Mouse (Mus musculus) T-helper 17 cell (primary cell): ENCODE results near the gene Spire2.
"Not testable (repeated sequence)": the region's sequence is repeated elsewhere in the genome, so short reads cannot be mapped to it uniquely, and the experiment has no call there.

Experiments
- in situ Hi-C, 2 experiments: fragments of 300-600 bp; cut with MboI, MseI; formaldehyde crosslinking; loops; 1 replicate in 1 of 2; 2 replicates in 1 of 2; pipeline ENCODE4 v1.15.1; 2025; ENCODE audit warnings: high pct_unique_total_duplicates in 2 of 2

The Spire2 gene

DNA sequence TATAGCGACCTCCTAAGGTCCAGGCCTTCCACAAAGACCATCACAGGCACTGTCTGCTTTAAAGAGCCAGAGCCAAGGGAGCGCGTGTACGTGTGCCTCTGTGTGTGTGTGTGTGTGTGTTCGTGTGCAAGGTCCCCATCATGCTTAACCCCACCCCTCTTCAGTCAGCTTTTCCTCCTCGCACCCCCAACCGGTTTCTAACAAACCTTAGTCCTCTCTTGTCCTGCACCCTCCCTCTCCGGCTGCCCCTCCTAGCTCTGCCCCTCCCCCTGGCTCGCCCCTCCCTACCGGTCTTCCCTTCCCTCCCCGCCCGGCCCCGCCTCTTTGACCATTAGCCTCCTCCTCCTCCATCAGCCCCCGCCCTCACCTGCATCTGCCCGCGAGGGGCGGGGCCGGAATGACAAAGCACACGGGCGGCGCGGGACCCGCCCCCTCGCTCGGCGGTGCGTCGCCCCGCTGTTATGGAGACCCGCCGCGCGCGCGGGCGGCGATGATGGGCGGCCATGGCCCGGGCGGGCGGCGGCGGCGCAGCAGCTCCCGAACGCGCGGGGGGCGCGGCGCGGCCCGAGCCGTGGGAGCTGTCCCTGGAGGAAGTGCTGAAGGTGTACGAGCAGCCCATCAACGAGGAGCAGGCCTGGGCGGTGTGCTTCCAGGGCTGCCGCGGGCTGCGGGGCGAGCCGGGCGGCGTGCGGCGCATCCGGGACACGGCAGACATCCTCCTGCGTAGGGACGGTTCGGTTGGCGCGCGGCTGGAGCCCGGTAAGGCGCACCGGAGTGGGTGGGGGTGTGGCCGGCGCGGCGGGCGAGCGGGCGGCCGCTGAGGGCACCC lies at the start of gene Spire2:
TSS of gene Spire2 (plus strand) at position 452 of the 829 bp plus-strand sequence.
- in situ Hi-C loops: no loop called here

DNA sequence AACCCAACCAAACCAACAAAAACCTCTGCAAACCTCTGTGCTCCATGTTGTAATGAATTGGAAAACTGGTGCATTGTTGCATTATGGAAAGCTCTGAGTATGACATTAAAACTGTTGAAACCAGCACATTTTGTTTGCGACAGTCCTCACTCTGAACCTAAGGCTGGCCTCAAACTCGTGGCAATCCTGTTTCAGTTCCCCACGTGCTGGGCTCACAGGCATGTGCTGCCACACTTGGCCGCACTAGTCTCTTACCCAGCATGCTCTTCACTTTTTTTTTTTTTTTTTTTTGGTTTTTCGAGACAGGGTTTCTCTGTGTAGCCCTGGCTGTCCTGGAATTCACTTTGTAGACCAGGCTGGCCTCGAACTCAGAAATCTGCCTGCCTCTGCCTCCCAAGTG lies 49.5 kb upstream of the Spire2 start:
- in situ Hi-C loops: not testable (repeated sequence)

DNA sequence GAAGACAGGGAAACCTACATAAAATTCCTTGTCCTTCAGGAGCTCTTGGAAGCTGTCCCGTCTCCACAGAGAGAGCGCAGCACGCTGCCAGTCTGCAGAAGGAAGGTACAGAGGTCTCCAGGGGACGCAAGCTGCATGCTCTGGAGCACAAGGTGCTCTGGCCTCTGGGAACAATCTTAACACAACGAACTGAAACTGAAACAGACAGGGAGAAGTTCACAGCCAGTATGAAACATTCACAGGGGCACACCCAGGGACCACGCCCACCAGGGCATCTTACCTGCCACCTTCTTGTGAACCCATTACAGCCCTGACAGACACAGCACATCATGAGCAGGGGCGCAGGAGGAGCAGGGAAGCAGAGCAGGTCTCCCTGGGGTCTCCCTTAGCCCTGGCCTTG lies 48.5 kb upstream of the Spire2 start:
- in situ Hi-C loops: no loop called here

DNA sequence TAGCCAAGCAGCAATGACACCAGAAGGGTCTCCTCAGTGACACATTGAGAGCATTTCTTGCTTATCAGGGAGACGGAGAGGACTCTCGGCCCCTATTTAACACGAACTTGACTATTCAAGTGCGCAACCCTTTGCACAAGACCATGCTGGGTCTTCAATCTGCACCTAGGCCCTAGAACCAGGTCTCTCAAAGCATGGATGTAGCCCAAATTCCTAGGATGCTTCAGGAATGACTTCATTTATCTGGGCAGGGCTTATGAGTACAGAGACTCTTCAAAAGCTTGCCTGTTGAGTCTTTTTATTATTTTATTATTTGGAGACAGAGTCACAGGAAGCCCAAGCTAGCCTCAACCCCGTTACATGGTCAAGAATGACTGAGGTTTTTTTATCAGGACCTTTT lies 48.0 kb upstream of the Spire2 start:
- in situ Hi-C loops: no loop called here

DNA sequence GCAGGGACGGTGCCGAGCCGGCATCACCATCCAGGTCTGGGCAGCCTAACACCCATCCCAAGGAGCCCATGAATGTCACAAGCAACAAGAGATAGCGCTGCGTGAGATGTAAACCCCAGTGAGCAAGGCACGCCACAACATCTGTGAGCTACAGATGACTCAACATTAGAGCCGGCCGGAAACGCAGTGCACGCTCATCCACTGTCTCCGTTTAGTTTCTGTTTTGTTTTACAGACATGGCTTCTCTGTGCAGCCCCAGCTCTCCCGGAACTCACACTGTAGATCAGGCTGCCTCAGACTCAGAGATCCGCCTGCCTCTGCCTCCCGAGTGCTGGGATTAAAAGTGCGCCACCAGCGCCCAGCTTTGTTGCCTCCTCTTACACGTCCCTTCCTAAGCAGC lies 45.2 kb upstream of the Spire2 start:
- in situ Hi-C loops: no loop called here

DNA sequence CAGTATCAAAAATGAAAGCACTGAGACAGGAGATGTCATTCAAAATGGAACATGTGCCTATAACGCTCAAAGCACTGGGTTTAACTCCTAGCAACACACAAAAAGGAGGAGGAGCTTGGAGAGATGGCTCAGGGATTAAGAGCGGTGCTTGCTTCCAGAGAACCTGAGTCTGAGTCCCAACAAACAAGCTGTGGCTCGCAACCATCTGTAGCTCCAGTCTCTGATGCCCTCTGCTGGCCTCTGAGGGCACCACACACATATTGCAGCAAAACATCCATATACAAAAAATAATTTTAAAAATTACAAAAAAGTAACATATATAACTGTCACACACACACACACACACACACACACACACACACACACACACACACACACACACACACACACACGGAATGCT lies 42.3 kb upstream of the Spire2 start:
- in situ Hi-C loops: no loop called here

DNA sequence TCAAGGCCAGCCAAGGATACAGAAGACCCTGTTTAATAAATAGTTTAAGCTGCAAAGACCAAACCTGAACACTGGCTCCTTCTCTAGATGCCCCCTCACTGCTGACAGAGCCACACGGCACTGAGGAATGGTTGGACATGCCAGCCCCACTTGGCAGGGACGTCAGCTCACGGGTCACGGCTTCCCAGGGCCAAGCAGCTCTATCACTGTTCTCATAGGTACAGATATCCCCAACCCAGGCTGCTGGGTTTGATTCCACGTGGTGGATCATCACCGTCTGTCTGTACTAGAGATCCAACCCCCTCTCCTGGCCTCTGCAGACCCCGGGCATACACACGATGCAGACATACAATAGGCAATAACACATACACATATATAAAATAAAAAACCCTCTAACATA lies 41.8 kb upstream of the Spire2 start:
- in situ Hi-C loops: no loop called here

DNA sequence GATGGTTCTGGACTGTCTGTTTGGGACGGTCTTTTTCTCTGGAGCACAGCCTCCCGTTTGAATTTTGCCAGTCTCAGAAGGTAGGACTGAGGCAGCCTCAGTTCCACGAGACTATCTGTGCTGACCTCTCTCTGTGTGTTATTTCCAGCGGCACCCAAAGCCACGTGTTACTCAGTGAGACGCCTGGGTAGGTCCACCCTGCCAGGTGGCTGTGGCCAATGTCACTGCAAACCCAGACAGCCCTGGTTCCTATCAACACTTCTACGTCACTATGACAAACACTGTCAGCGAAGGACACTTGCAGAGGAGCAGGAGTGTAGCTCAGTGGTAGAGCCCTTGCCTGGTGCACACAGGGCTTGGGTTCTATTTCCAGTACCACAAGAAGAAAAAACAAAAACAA lies 40.8 kb upstream of the Spire2 start:
- in situ Hi-C loops: no loop called here

DNA sequence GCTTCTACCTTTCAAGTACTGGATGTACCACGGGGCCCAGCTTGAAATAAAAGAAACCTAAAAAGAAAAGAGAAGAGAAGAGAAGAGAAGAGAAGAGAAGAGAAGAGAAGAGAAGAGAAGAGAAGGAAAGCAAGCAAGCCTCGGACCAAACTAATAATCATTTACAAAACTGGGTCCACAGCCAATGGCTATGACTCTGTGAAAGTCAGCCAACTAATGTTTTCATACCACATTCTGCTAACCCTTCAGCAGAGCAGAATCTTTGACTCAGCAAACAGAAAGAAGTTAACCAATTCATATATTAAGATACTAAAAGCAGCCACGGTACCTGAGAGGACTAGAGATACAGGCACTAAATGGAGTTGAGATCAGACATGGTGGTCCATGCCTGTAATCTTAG lies 40.2 kb upstream of the Spire2 start:
- in situ Hi-C loops: no loop called here

DNA sequence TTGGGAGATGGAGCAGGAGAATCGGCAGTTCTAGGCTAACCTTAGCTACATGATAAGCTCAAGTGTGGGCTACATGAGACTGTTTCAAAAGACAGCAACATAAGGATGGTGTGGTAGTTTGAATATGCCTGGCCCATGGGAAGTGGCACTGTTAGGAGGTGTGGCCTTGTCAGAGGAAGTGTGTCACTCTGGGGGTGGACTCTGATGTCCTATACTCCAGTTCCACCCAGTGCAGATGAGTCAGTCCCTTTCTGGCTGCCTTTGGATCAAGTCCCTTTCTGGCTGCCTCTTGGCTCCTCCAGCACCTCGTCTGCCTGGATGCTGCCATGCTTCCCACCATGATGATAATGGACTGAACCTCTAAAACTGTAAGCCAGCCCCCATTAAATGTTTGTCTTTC lies 39.7 kb upstream of the Spire2 start:
- in situ Hi-C loops: no loop called here

DNA sequence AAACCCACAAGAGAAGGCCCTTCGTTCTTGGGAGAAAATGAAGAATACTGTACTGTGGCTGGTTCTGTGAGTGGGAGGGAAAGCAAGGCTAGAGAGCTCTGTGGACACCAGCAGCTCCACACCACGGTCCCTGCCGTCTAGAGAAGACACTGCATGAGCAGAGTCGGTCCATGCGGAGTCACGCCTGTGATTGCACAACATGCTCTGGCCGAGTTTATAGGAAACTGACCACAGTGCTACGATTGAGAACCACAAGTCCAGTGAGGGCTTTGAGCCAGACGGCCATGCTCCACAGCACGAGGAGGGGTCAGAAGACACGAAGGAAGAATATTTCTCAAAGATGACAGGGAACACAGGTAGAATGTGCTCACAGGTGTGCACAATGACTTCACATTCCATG lies 34.2 kb upstream of the Spire2 start:
- in situ Hi-C loops: no loop called here

DNA sequence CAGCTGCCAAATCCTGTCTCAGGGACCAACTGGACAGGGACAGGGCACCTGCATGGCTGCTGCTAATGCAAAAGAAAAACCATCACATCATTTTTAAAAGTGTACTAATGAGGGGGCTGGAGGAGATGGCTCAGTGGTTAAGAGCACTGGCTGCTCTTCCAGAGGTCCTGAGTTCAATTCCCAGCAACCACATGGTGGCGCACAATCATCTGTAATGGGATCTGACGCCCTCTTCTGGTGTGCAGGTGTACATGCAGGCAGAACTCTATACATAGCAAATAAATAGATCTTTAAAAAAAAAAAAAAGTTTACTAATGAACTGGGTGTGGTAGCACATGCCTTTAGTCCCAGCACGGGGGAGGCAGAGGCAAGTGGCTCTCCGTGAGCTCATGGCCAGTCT lies 23.8 kb upstream of the Spire2 start:
- in situ Hi-C loops: no loop called here

DNA sequence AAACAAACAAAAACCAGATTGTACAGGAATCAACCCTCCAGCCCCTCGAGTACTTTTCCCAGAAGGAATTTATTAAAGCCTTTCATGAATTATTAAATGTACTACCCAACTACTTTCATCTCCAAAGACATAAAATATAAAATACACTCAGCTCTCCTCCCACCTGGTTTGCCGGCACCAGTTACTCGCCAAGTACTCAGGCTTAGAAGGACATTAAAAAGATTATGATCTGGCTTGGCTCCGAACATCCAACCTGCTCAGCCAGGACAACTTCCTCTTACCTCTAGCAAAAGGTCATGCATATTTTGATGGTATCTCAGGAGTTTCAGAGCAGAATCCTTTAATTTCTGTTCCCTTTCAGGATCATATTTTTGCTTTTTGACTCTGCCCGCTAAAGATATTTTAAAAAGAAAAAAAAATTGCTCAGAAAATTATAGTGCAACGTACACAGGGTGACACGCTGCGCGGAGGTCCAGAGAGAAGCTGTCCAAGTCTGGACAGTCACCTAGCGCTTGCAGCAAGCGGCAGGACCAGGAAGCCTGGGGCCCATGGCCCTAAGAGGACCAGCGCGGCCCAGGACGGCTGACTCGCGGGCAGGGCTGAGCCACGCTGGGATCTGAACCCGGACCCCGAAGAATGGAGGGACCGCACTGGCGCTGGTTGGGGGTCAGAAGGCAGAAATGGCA lies 14.6 kb upstream of the Spire2 start:
- in situ Hi-C loops: loop anchor here in 1 of 2 experiments (5.0 kb wide), 1 partner anchor 86 kb away; no protein-coding TSS in a partner anchor

DNA sequence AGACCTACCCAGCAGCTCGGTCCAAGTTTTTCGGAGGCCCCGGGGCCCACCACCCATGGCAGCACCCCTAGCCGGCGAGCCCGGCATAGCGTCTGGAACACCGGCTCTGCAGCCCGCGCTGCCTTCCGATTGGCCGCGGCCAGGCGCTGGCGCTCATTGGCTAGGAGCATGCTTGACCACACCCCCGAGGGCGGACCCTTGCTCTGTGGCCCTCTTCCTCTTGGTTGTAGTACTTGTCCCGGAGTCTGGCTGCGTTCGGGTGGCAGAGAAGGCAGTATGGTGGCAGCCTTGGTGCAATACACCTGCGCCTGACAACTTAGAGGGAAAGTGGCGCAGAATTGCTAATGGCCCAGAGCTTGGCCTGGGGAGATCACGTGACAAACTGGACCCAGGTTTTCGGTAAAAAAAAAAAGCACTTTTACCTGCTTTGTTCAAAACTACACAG lies 14.0 kb upstream of the Spire2 start, which contains the start of gene Fanca:
TSS of gene Fanca (minus strand) at position 110 of the 445 bp plus-strand sequence.
- in situ Hi-C loops: loop anchor here in 1 of 2 experiments (5.0 kb wide), 1 partner anchor 86 kb away; no protein-coding TSS in a partner anchor

DNA sequence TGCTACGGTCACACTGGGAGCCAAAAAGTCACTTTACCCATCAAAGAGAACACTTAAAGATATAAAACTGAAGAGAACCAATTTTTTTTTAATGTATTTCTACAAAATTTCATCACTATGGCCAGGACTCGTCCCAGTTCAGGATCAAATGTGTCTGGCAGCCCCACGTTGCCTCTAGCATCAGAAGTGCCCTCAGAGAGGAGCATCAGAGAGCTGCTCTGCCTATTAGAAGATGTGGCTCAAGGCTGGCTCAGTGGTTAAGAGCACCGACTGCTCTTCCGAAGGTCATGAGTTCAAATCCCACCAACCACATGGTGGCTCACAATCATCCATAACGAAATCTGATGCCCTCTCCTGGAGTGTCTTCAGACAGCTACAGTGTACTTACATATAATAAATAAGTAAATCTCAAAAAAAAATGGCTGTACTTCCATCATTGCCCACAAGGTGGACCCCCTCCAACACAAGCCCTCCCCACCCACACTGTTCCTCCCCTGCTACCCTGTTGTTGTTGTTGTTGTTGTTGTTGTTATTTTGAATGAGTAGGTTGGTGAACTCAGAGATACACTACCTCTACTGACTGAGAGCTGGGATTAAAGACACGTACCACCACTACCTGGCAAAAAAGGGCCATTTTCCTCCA lies 12.9 kb upstream of the Spire2 start:
- in situ Hi-C loops: loop anchor here in 1 of 2 experiments (5.0 kb wide), 2 partner anchors 38 to 87 kb away; no protein-coding TSS in a partner anchor

DNA sequence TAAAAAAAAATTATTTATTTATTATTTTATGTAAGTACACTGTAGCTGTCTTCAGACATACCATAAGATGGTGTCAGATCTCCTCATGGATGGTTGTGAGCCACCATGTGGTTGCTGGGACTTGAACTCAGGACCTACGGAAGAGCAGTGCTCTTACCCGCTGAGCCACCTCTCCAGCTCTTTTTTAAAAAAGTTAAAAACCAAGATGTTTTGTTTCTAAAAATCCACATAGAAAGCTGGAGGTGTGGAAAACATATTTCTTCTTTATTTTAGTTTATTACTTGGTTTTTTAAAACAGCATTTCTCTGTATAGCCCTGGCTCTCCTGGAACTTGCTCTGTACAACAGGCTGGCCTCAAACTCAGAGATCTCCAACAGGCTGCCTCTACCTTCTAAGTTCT lies 4.0 kb upstream of the Spire2 start:
- in situ Hi-C loops: no loop called here

DNA sequence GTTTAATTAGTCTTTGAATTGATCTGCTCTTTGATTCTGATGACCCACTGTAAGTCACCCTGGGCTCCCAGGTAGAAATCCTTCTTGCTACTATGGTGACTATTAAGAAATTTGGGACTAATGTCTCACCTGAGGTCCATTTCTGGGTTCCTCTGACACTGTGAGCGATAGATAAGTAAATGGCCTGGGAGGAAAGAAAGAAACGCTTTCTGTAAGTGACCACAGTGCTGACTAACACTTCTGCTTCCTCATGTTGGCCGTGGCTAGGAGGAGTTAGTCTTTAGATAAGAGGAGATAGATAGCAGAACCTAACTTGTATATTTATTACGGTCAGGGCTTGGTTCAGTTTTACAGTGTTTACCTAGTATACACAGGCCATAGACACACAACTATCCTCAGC lies 3.2 kb upstream of the Spire2 start:
- in situ Hi-C loops: no loop called here

DNA sequence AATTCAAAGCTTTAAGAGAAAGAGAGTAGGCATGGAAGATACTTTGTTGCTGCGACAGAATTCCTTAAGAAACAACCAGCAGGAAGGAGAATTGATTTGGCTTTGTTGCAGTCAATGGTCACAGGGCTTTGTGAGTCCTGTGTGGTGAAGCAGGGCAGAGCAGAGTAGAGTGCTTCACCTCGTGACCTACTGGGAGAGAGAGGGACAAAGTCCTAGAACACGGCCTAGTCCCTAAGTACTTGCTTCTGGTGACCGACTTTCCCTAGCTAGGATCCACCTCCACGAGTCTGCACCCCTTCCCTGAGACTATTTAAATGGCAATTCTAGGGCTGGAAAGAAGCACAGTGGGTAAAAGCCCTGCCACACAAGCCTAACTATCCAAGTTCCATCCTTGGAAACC lies 2.6 kb upstream of the Spire2 start:
- in situ Hi-C loops: no loop called here

DNA sequence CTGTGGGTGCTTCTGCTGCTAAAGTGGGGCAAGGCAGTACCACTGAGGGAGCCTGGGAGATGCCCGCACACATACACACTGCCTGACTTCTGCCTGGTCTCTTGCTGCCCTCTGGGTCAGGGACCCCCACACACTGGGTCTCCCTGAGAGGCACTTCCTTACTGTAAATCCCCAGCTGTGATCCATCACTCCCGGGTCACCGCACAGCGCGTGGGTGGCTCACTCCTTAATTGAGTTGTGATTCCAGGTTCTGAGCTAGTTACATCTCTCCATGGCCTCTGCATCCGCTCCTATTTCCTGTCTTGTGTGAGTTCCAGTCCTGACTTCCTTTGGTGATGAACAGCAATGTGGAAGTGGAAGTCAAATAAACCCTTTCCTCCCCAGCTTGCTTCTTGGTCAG lies 1.8 kb upstream of the Spire2 start:
- in situ Hi-C loops: no loop called here

DNA sequence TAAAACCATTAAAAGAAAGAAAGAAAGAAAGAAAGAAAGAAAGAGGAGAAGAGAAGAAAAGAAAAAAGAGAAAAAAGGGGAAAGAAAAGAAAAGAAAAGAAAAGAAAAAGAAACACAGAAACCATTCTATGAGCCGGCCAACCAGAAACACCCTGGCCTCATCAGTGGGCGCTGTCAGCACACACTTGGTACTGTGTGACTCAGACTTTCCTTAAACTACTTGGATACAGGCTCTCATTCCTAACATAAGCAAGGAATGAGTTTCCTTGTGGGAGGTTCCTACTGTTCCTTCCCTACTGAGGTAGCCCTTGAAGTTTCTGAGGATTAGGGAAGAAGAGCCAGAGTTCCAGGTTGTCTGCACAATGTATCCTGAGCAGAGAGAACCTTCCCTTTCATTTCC lies 1.2 kb upstream of the Spire2 start:
- in situ Hi-C loops: no loop called here

DNA sequence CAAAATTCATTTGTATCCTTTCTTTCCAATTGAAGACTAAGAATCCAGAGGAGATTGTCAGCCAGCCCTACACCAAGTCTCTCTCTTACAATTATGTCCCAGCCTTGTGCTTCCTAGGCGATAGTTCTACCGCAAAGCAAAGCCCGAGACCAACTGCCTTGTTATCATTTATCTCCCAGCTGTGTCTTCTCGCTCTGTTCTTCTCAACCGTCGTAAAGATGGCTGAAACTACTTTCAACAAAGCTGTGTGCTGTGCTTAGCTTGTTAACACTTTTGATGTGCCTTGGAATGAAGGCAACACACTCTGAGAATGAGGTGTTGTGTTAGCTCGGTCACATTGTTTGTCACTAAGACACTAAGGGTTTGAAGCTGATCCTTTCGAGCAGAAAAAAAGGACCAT lies 703 bp upstream of the Spire2 start:
- in situ Hi-C loops: no loop called here

DNA sequence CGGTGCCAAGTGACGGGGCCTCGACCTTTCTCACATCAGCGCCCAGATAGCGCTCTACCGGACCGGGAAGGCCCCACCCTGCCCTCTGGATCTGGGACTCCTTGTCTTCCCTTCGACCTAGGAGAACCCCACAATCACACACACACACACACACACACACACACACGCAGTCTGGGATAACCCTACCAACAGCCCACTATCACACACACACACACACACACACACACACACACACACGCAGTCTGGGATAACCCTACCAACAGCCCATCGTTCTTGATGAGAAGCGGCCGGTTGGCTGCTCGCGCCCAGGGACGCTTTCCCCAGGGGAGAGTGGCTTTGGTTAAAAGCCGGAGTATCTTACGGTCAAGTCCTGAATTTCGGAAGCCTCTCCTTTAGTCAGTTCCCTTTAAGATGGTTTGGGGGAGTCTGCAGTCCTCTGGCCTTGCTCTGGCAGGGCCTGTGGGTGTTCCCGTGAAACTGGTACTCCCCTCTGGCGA lies 626 bp downstream of the Spire2 start:
- in situ Hi-C loops: no loop called here
